Mouse (Mus musculus): ENCODE results near the gene 0610030E20Rik. TPM values are rescaled to one million over a fixed set of nuclear protein-coding genes. Genes with fewer than 3 reads are reported as not detected.

0610030E20Rik gene
- polyA plus RNA-seq, 1 experiment from 2014 or later: 16.8 TPM

DNA sequence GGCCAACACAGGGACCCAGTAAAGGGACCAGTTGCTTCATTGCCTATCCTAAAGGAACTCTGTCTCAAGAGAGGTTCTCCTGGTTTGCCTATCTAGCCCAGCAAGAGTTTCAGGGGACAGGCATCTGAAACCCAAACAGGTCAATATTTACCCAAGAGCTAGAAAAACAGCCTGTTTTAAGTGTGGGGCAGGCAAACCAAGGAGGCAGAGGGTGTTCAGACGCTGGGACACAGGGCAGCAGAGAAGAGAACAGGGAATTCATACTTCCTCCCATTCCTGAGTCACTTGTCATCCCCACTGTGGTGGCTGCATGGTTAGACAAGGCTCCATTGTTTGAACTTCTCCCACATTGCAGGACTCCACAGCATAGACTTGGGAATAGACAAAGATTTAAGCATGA, 24.5 kb downstream of the 0610030E20Rik start:
- H3K4me1 ChIP-seq: peaks cover 49% of the 10 kb centered on the region
- ATAC-seq (ENCODE audit: extremely low read depth, insufficient number of reproducible peaks, low FRiP score, low TSS enrichment): no peak
- 17% methylated on average over 1 of the region's 1 CpGs for WGBS
- H3K9ac ChIP-seq: peak overlapping the region; percentile 9; the same call in 1 of the 2 replicates
- H3K4me2 ChIP-seq: peak overlapping the region; percentile 14
- peaks cover 22% of the 10 kb centered on the region for H3K36me3 ChIP-seq
- no peak overlapping the region for H3K4me3 ChIP-seq
- H3K27ac ChIP-seq (replicated peaks): peak overlapping the region; percentile 87
- H3K9me3 ChIP-seq: no peaks in the 10 kb centered on the region
- no peaks in the 10 kb centered on the region for H3K27me3 ChIP-seq (replicated peaks)

DNA sequence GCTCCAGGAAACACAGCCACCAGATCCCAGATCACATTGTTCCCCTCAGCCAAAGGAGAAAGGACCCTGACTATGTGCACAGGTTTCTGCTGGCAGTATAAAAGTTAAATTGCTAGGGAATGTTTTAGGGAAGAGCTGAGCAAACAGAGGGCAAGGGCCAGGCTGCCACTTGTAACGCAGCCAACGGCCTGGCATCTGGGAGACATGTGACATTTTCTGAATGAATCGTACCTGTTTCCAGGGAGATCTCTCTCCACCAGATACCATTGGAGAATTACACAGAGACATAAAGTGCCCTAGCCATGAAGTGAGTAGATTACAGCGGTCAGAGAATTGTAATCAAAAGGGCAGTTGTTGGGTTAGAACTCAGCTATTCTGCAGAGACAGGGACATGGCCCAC, 26.1 kb downstream of the 0610030E20Rik start:
- no peak overlapping the region for H3K4me3 ChIP-seq
- H3K9ac ChIP-seq: 0 out of 2 replicates have a peak overlapping the region, but pooled peaks have one; percentile 3
- peaks cover 19% of the 10 kb centered on the region for H3K36me3 ChIP-seq
- no peaks in the 10 kb centered on the region for H3K9me3 ChIP-seq
- H3K27ac ChIP-seq (replicated peaks): peak overlapping the region; percentile 61; the same call in 1 of the 2 replicates
- WGBS: 75% methylated on average over 4 of the region's 4 CpGs
- no peaks in the 10 kb centered on the region for H3K27me3 ChIP-seq (replicated peaks)
- H3K4me2 ChIP-seq: no peak overlapping the region
- ATAC-seq (ENCODE audit: extremely low read depth, insufficient number of reproducible peaks, low FRiP score, low TSS enrichment): no peak
- H3K4me1 ChIP-seq: peaks cover 49% of the 10 kb centered on the region

DNA sequence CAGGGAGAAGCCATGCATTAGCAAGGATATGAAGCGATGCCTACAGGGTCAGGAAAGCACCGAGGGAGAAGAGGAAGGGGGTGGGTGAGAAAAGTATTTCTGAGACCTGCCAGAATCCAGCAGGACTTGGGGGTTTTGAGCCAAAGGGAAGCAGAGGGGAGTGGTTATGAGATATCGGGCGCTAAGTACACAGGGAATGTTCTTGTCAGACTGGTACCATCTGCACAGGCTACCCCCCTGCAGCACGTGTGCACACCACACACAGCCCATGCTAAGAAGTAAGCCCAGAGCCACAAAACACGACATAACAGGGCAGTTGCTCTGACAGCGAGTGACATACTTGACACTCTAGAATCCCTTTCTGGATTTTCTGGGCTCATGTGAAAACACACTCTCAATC, 27.1 kb downstream of the 0610030E20Rik start:
- peaks cover 11% of the 10 kb centered on the region for H3K36me3 ChIP-seq
- peak overlapping the region; percentile 61 for H3K27ac ChIP-seq (replicated peaks)
- WGBS: 46% methylated on average over 7 of the region's 7 CpGs
- no peak overlapping the region for H3K4me3 ChIP-seq
- no peaks in the 10 kb centered on the region for H3K27me3 ChIP-seq (replicated peaks)
- no peak for ATAC-seq (ENCODE audit: extremely low read depth, insufficient number of reproducible peaks, low FRiP score, low TSS enrichment)
- H3K4me2 ChIP-seq: 0 out of 2 replicates have a peak overlapping the region, but pooled peaks have one; percentile 1
- H3K9ac ChIP-seq: peak overlapping the region; percentile 2; the same call in 1 of the 2 replicates
- H3K9me3 ChIP-seq: no peaks in the 10 kb centered on the region
- H3K4me1 ChIP-seq: peaks cover 57% of the 10 kb centered on the region

DNA sequence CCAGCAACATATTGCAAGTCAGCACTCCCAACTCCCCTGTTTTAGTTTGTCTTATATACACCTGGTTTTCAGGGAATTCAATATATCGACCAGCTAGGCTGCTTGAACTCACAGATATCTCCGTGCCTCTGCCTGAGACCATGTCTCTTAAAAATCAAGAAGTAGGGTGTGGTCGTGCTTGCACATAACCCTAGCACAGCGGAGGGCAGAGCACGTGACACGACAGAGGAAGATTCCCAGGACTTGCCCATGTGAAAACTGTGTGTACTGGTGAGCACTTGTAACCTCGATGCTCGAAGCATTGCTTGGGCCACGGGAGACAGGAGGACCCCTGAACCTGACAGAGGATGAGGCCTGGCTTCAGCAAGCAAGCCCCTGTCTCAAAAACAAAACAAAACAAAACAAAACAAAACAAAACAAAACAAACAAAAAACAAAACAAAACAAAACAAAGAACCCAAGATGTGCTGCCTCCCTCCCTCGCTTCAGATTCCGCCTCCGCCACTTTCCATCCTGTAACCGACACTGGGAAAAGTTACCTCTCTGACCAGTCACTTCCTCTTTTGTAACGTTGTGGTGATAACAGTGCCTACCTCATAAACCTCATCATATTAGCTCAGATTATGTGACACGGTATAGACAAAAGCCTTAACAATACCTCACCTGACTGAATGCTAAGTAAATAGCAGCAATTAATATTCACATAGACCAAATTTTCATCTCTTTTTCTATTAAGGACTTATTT, 27.9 kb downstream of the 0610030E20Rik start:
- no peaks in the 10 kb centered on the region for H3K9me3 ChIP-seq
- H3K4me2 ChIP-seq: no peak overlapping the region
- H3K27ac ChIP-seq (replicated peaks): peak overlapping the region; percentile 48
- 0 out of 2 replicates have a peak overlapping the region, but pooled peaks have one; percentile 37 for H3K9ac ChIP-seq
- H3K4me1 ChIP-seq: peaks cover 62% of the 10 kb centered on the region
- H3K27me3 ChIP-seq (replicated peaks): no peaks in the 10 kb centered on the region
- H3K4me3 ChIP-seq: no peak overlapping the region
- WGBS: 62% methylated on average over 15 of the region's 15 CpGs
- ATAC-seq (ENCODE audit: extremely low read depth, insufficient number of reproducible peaks, low FRiP score, low TSS enrichment): no peak
- H3K36me3 ChIP-seq: peaks cover 7% of the 10 kb centered on the region

DNA sequence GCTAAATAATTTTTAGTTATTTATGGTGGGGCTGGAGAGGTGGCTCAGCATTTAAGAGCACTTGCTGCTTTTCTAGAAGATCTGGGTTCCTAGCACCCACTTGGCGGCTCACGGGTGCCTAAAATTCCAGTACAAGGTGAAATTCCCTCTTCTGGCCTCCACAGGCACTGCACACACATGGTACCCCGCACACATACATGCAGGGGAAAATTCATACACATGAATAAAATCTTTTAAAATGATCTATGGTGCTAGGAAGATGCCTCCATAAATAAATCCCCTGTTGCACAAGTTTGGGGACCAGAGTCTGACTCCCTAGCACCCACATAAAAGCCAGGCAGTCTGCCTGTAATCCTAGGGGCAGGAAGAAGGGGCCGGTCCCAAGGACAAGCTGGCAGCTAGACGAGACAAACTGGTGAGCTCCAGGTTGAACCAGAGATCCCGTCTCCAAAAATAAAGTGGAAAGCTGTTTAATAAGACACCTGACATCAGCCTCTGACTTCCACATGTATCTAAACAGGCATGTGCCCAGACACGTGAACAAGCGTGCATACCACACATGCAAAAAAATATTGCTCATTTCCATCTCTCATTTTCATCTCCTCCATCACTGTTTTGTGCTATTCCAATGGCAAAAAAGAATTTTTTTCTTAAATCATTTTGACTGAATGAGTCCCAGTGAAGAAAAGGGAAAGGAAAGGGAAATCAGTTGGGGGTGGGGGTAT, 31.6 kb downstream of the 0610030E20Rik start:
- H3K36me3 ChIP-seq: peaks cover 7% of the 10 kb centered on the region
- H3K4me2 ChIP-seq: peak overlapping the region; percentile 79
- H3K9ac ChIP-seq: peak overlapping the region; percentile 90
- no peaks in the 10 kb centered on the region for H3K9me3 ChIP-seq
- no peaks in the 10 kb centered on the region for H3K27me3 ChIP-seq (replicated peaks)
- H3K4me1 ChIP-seq: peaks cover 33% of the 10 kb centered on the region
- no peak for ATAC-seq (ENCODE audit: extremely low read depth, insufficient number of reproducible peaks, low FRiP score, low TSS enrichment)
- H3K27ac ChIP-seq (replicated peaks): peak overlapping the region; percentile 91
- H3K4me3 ChIP-seq: peak overlapping the region; percentile 77
- WGBS: 84% methylated on average over 8 of the region's 8 CpGs

DNA sequence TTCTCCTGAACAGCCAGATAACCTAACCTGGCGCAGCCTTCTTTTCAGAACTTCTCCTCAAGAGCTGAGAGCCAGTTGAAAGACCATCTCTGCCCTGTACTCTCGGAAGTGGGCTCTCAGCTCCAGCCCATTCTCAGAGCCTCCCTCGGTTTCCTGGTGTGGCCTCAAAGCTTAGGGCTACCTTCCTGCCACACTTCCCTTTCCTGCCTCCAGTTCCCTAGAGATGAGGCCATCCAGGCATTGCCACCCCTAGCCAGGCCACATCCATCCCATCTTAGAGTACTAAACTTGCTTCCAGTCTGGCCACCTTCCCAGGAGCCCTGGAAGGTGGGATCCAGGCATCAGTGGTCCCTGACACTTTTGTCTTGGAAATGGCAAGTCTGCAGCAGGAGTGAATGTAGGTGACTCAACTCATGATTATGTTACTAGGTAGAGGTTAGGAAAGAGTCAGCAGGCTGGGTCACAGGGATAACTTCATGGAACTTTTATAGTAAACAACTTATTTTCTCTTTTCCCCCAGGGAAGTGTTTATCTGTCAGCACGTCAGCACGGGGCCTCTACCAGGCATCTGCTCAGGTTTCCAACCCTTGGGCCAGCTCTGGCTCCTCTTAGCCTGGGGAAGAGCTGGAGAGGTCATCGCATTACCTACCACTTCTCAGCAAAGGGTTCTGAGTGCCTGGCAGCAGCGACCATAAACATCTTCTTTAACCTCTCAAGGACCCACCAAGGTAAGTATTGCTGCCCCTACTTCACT, 32.4 kb downstream of the 0610030E20Rik start:
- peaks cover 13% of the 10 kb centered on the region for H3K36me3 ChIP-seq
- peak overlapping the region; percentile 91 for H3K27ac ChIP-seq (replicated peaks)
- peak overlapping the region; percentile 79 for H3K4me2 ChIP-seq
- H3K27me3 ChIP-seq (replicated peaks): no peaks in the 10 kb centered on the region
- 29% methylated on average over 7 of the region's 7 CpGs for WGBS
- no peaks in the 10 kb centered on the region for H3K9me3 ChIP-seq
- peaks cover 25% of the 10 kb centered on the region for H3K4me1 ChIP-seq
- ATAC-seq (ENCODE audit: extremely low read depth, insufficient number of reproducible peaks, low FRiP score, low TSS enrichment): no peak
- peak overlapping the region; percentile 90 for H3K9ac ChIP-seq
- H3K4me3 ChIP-seq: peak overlapping the region; percentile 77

DNA sequence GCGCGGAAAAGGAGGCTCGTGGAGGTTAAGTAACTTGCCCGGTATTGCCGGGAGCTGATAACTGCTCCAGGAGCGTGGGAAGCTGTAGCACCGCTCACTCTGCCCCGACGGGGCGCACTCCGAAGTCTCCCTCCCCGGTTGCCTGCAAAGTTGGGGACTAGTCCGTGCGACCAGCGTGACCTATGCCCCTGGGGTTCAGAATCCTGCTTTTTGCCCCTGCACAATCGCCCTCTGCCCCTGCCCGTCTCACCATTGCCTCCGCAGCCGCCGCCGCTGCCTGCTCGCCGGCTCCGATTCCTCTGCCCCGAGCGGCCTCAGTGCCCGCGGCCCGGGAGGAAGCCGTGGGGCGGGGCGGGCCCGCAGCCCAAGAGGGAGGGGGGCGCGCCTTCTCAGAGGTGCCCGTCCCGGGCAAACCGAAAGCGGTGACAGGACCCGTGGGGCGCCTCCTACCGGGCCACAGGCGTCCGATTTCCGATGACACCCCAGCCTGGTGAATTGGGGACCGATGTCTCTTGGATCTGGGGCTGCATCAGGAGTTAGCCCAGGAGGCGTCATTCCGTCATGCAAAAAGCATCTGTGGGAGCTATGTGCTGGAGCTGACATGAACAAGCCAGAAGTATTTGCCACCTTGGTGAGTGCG, 33.1 kb downstream of the 0610030E20Rik start, which contains the start of gene Vamp5:
TSS of gene Vamp5 (minus strand) at position 338 of the 640 bp plus-strand sequence.
- Histone ChIP-seq H3K36me3 (peaks cover 20% of the 10 kb centered on the region), H3K4me2 (peak within 1 kb of the TSS; percentile 79), H3K9me3 (no peaks in the 10 kb centered on the region), H3K27ac (replicated peaks) (peak within 1 kb of the TSS; percentile 91), H3K9ac (peak within 1 kb of the TSS; percentile 90), H3K27me3 (replicated peaks) (no peaks in the 10 kb centered on the region), H3K4me1 (peaks cover 22% of the 10 kb centered on the region), H3K4me3 (peak within 1 kb of the TSS; percentile 77)
- under 1% methylated on average over 44 of the region's 49 CpGs for WGBS
- ATAC-seq (ENCODE audit: extremely low read depth, insufficient number of reproducible peaks, low FRiP score, low TSS enrichment): peak; percentile 66

DNA sequence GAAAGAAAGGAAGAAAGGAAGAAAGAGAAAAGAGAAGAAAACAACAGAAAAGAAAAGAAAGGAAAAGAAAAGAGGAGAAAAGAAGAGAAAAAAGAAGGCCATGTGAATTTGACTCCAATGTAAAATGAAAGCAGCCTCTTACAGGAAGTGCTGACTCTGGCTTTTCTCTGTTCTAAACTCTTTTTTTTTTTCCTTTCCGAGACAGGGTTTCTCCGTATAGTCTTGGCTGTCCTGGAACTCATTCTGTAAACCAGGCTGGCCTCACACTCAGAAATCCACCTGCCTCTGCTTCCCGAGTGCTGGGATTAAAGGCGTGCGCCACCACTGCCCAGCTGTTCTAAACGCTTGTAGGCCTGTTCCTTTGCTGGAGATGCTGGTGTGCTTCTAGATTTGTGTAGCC, 35.4 kb downstream of the 0610030E20Rik start:
- no peak overlapping the region for H3K4me3 ChIP-seq
- WGBS: 77% methylated on average over 6 of the region's 6 CpGs
- 0 out of 2 replicates have a peak overlapping the region, but pooled peaks have one; percentile 45 for H3K27ac ChIP-seq (replicated peaks)
- peaks cover 23% of the 10 kb centered on the region for H3K4me1 ChIP-seq
- H3K4me2 ChIP-seq: no peak overlapping the region
- no peak for ATAC-seq (ENCODE audit: extremely low read depth, insufficient number of reproducible peaks, low FRiP score, low TSS enrichment)
- no peak overlapping the region for H3K9ac ChIP-seq
- no peaks in the 10 kb centered on the region for H3K27me3 ChIP-seq (replicated peaks)
- H3K36me3 ChIP-seq: peaks cover 30% of the 10 kb centered on the region
- H3K9me3 ChIP-seq: no peaks in the 10 kb centered on the region

DNA sequence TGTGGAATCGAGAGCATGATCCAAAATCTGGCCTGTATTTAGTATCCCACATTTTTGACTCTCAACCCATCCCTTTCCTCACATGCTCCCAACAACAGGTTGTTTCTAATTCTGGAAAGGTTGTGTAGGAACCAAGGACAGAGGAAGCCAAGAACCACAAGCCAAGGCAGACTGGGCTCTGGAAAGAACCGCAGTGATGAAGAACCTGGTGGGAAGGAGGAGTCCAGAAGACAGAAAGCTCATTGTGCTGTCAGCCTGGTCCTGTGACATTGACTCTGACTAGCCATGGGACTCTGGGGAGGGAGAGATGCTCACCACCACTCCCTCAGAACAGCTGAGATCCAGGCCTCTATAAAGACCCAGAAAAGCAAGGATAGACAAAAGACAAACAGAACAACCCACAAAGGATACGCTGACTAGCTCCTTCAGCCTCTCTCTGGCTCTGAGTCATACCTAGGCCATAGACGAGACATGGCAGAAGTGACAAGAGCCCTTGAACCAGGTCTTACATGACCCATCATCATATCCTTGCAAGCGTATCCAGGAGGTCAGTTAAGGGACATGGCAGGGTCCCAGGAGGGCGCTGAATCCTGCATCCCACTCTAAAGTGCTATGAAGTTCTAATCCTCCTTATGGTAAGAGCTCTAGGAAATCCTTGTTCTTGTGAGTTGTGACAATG, 36.2 kb downstream of the 0610030E20Rik start:
- Histone ChIP-seq H3K4me2 (no peak overlapping the region), H3K36me3 (peaks cover 38% of the 10 kb centered on the region), H3K4me1 (peaks cover 31% of the 10 kb centered on the region), H3K9ac (no peak overlapping the region), H3K27me3 (replicated peaks) (no peaks in the 10 kb centered on the region), H3K27ac (replicated peaks) (no peak overlapping the region), H3K4me3 (no peak overlapping the region), H3K9me3 (no peaks in the 10 kb centered on the region)
- WGBS: 80% methylated on average over 6 of the region's 6 CpGs
- ATAC-seq (ENCODE audit: extremely low read depth, insufficient number of reproducible peaks, low FRiP score, low TSS enrichment): no peak

DNA sequence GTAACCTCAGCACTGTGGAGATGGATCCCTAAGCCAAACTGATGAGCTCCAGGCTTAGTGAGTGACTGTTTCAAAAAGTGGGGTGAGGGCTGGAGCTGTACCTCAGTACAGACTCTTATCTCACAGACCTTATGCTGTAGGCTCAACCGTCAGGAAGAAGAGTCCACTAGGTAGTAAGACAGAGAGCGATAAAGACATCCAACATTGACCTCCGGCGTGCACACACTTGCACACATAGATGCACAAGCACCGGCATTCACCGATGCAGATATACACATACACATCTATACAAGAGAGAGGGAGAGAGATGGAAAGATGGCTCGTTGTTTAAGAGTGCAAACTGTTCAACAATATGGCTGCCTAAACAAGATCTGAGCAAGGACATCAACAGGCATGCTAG, 36.8 kb downstream of the 0610030E20Rik start:
- no peak overlapping the region for H3K4me2 ChIP-seq
- 84% methylated on average over 7 of the region's 7 CpGs for WGBS
- ATAC-seq (ENCODE audit: extremely low read depth, insufficient number of reproducible peaks, low FRiP score, low TSS enrichment): no peak
- no peak overlapping the region for H3K4me3 ChIP-seq
- no peak overlapping the region for H3K27ac ChIP-seq (replicated peaks)
- H3K36me3 ChIP-seq: peaks cover 42% of the 10 kb centered on the region
- H3K4me1 ChIP-seq: peaks cover 32% of the 10 kb centered on the region
- H3K9me3 ChIP-seq: no peaks in the 10 kb centered on the region
- H3K9ac ChIP-seq: no peak overlapping the region
- no peaks in the 10 kb centered on the region for H3K27me3 ChIP-seq (replicated peaks)

Measured in heart, embryonic 13.5 days (tissue).